Mouse (Mus musculus): ENCODE data around the gene Hist1h2ap. TPM values are rescaled to one million over a fixed set of nuclear protein-coding genes. Genes with fewer than 3 reads are reported as not detected.

The Hist1h2ap gene
- polyA plus RNA-seq, 1 experiment from 2014 or later = 5,942 TPM

- Histone ChIP-seq H3K9me3 (replicated peaks; ENCODE audit: control insufficient read depth, low read length) (no peaks in the 10 kb centered on the region), H3K4me2 (ENCODE audit: low read depth, low read length) (peak within 1 kb of the TSS; percentile 47), H3K4me1 (ENCODE audit: control insufficient read depth, insufficient read depth, low read length) (no peaks in the 10 kb centered on the region), H3K9ac (replicated peaks; ENCODE audit: low read length) (peak within 1 kb of the TSS; percentile 69), H3K4me3 (ENCODE audit: low read depth, low read length) (peak within 1 kb of the TSS; percentile 41), H3K27ac (replicated peaks; ENCODE audit: low read depth, low read length) (peak within 1 kb of the TSS; percentile 90), H3K27me3 (ENCODE audit: control insufficient read depth, insufficient read depth, low read length) (no peaks in the 10 kb centered on the region), H3K36me3 (replicated peaks; ENCODE audit: control insufficient read depth, insufficient read depth, low read depth, low read length) (no peaks in the 10 kb centered on the region)
- WGBS = under 1% methylated on average over 13 of the region's 20 CpGs
- DNase-seq (ENCODE audit: low spot score) (peak; percentile 94), ATAC-seq (replicated peaks; ENCODE audit: insufficient number of reproducible peaks, low FRiP score, low TSS enrichment, low read depth) (peak; percentile 68)
Observed at GRCm38 (mm10) chr13:21783255-21783617, 50.1 kb downstream of the Hist1h2ap start, which contains the start of gene Hist1h3i. Gene Hist1h3i (minus strand): TSS chr13:21783370.

Small RNA genes lying within 50 kb of the gene (microRNA-seq; reads per million reads assigned to microRNA genes)
- not detected for gene Gm19658 (ENCODE audit: borderline number of aligned reads)
- gene Gm44346 (ENCODE audit: borderline number of aligned reads) = not detected
- gene Gm44466 (ENCODE audit: borderline number of aligned reads) = not detected

Other genes with a start within 250 kb of the Hist1h2ap start
- not detected in 2 replicates for gene Olfr1362, start 219.5 kb downstream of the Hist1h2ap start, polyA plus RNA-seq (2014; fragmentation: Nextera tagmentation; extraction: Ambion mirVana)
- not detected in 2 replicates for gene Olfr11, start 191.0 kb downstream of the Hist1h2ap start, polyA plus RNA-seq (2014; fragmentation: Nextera tagmentation; extraction: Ambion mirVana)
- gene Olfr1361, start 170.1 kb downstream of the Hist1h2ap start, polyA plus RNA-seq (2014; fragmentation: Nextera tagmentation; extraction: Ambion mirVana) = not detected in 2 replicates
- not detected in 2 replicates for gene Olfr1360, start 156.1 kb downstream of the Hist1h2ap start, polyA plus RNA-seq (2014; fragmentation: Nextera tagmentation; extraction: Ambion mirVana)
- gene Olfr1359, start 135.4 kb downstream of the Hist1h2ap start, polyA plus RNA-seq (2014; fragmentation: Nextera tagmentation; extraction: Ambion mirVana) = not detected in 2 replicates
- 4.6 TPM in 2 replicates for gene Hist1h2bl, start 117.4 kb downstream of the Hist1h2ap start, polyA plus RNA-seq (2014; fragmentation: Nextera tagmentation; extraction: Ambion mirVana)
- gene Hist1h2ai, start 117.1 kb downstream of the Hist1h2ap start, polyA plus RNA-seq (2014; fragmentation: Nextera tagmentation; extraction: Ambion mirVana) = 26.6 and 30.4 TPM in 2 replicates
- 9.7 and 14.7 TPM in 2 replicates for gene Hist1h3h, start 115.8 kb downstream of the Hist1h2ap start, polyA plus RNA-seq (2014; fragmentation: Nextera tagmentation; extraction: Ambion mirVana)
- gene Hist1h2bm, start 111.5 kb downstream of the Hist1h2ap start, polyA plus RNA-seq (2014; fragmentation: Nextera tagmentation; extraction: Ambion mirVana) = 6.3 and 6.4 TPM in 2 replicates
- 1.4 and 2.7 TPM in 2 replicates for gene Hist1h4j, start 98.4 kb downstream of the Hist1h2ap start, polyA plus RNA-seq (2014; fragmentation: Nextera tagmentation; extraction: Ambion mirVana)
- 7.7 and 8.5 TPM in 2 replicates for gene Hist1h4k, start 83.0 kb downstream of the Hist1h2ap start, polyA plus RNA-seq (2014; fragmentation: Nextera tagmentation; extraction: Ambion mirVana)
- 10.4 and 12.0 TPM in 2 replicates for gene Hist1h2ak, start 79.7 kb downstream of the Hist1h2ap start, polyA plus RNA-seq (2014; fragmentation: Nextera tagmentation; extraction: Ambion mirVana)
- gene Hist1h2bn, start 79.4 kb downstream of the Hist1h2ap start, polyA plus RNA-seq (2014; fragmentation: Nextera tagmentation; extraction: Ambion mirVana) = 1.2 and 1.9 TPM in 2 replicates
- 20.2 and 23.6 TPM in 2 replicates for gene Hist1h1b, start 52.9 kb downstream of the Hist1h2ap start, polyA plus RNA-seq (2014; fragmentation: Nextera tagmentation; extraction: Ambion mirVana)
- gene Hist1h3i, start 50.1 kb downstream of the Hist1h2ap start, polyA plus RNA-seq (2014; fragmentation: Nextera tagmentation; extraction: Ambion mirVana) = 270 and 294 TPM in 2 replicates
- gene Hist1h2an, start 46.3 kb downstream of the Hist1h2ap start, polyA plus RNA-seq (2014; fragmentation: Nextera tagmentation; extraction: Ambion mirVana) = 3.7 and 7.3 TPM in 2 replicates
- gene Hist1h2bp, start 46.0 kb downstream of the Hist1h2ap start, polyA plus RNA-seq (2014; fragmentation: Nextera tagmentation; extraction: Ambion mirVana) = 3.1 and 3.8 TPM in 2 replicates
- gene Hist1h2bq, start 23.3 kb downstream of the Hist1h2ap start, polyA plus RNA-seq (2014; fragmentation: Nextera tagmentation; extraction: Ambion mirVana) = 23.5 and 23.8 TPM in 2 replicates
- gene Hist1h2ao, start 23.0 kb downstream of the Hist1h2ap start, polyA plus RNA-seq (2014; fragmentation: Nextera tagmentation; extraction: Ambion mirVana) = 2.8 TPM in 1 of 2 replicates, not detected in the other
- gene Hist1h4m, start 21.8 kb downstream of the Hist1h2ap start, polyA plus RNA-seq (2014; fragmentation: Nextera tagmentation; extraction: Ambion mirVana) = not detected in 2 replicates
- 13.9 and 16.6 TPM in 2 replicates for gene Hist1h4n, start 1.3 kb downstream of the Hist1h2ap start, polyA plus RNA-seq (2014; fragmentation: Nextera tagmentation; extraction: Ambion mirVana)
- 23.1 and 25.1 TPM in 2 replicates for gene Hist1h2br, start 236 bp upstream of the Hist1h2ap start, polyA plus RNA-seq (2014; fragmentation: Nextera tagmentation; extraction: Ambion mirVana)
- gene Zfp184, start 111.6 kb upstream of the Hist1h2ap start, polyA plus RNA-seq (2014; fragmentation: Nextera tagmentation; extraction: Ambion mirVana) = 28.2 and 30.4 TPM in 2 replicates
- gene Pom121l2, start 147.7 kb upstream of the Hist1h2ap start, polyA plus RNA-seq (2014; fragmentation: Nextera tagmentation; extraction: Ambion mirVana) = 0.24 TPM in 1 of 2 replicates, not detected in the other
- gene Prss16, start 176.2 kb upstream of the Hist1h2ap start, polyA plus RNA-seq (2014; fragmentation: Nextera tagmentation; extraction: Ambion mirVana) = 0.25 and 0.50 TPM in 2 replicates
- 4.2 and 20.5 TPM in 2 replicates for gene Hist1h2ah, start 202.1 kb upstream of the Hist1h2ap start, polyA plus RNA-seq (2014; fragmentation: Nextera tagmentation; extraction: Ambion mirVana)
- 15.9 and 24.3 TPM in 2 replicates for gene Hist1h2bk, start 202.4 kb upstream of the Hist1h2ap start, polyA plus RNA-seq (2014; fragmentation: Nextera tagmentation; extraction: Ambion mirVana)
- 31.9 and 34.5 TPM in 2 replicates for gene Hist1h4i, start 207.9 kb upstream of the Hist1h2ap start, polyA plus RNA-seq (2014; fragmentation: Nextera tagmentation; extraction: Ambion mirVana)
- 99.8 and 102 TPM in 2 replicates for gene Hist1h2ag, start 209.4 kb upstream of the Hist1h2ap start, polyA plus RNA-seq (2014; fragmentation: Nextera tagmentation; extraction: Ambion mirVana)
- 14.2 and 16.0 TPM in 2 replicates for gene Hist1h2bj, start 209.7 kb upstream of the Hist1h2ap start, polyA plus RNA-seq (2014; fragmentation: Nextera tagmentation; extraction: Ambion mirVana)